Comparison of ENCODE assay signal across 9 mouse cellular contexts in genomic region chr16:18108221-18108966, GRCm38 (mm10). TPM values are rescaled to one million over a fixed set of nuclear protein-coding genes. Genes with fewer than 3 reads are reported as not detected.
DNase-seq lines count a peak whose midpoint lies in the region; ATAC-seq and TF ChIP-seq lines count a peak whose summit lies in the region.
"Had no signal": no experiment of that assay in that cellular context is flagged by ENCODE, and none has a peak within 500 bp of the region (broad histone marks: within the 10 kb centered on the region; RNA-seq: fewer than 3 reads in every experiment).

No protein-coding gene starts in this region.

- H3K4me2 ChIP-seq in heart, postnatal 0 days (ENCODE audit: low read depth, low read length): no peak overlapping the region
- H3K4me2 ChIP-seq in liver, postnatal 0 days (ENCODE audit: low read depth, low read length): no peak overlapping the region
- no peak overlapping the region for H3K4me2 ChIP-seq in neural tube, embryonic 13.5 days
- H3K4me2 ChIP-seq: limb, embryonic 15.5 days had no signal

- H3K9ac ChIP-seq in heart, postnatal 0 days (replicated peaks; ENCODE audit: low read depth, low read length): no peak overlapping the region
- H3K9ac ChIP-seq in liver, postnatal 0 days (replicated peaks): no peak overlapping the region
- H3K9ac ChIP-seq in neural tube, embryonic 13.5 days: no peak overlapping the region
- H3K9ac ChIP-seq: limb, embryonic 15.5 days had no signal

- TF ChIP-seq EP300 in heart, postnatal 0 days (IDR thresholded peaks at IDR 0.05; ENCODE audit: low read depth): no peak
- no peak for TF ChIP-seq EP300 in liver, postnatal 0 days (IDR thresholded peaks at IDR 0.05; ENCODE audit: low read depth)

- no peak overlapping the region for H3K4me3 ChIP-seq in embryonic facial prominence, embryonic 10.5 days
- H3K4me3 ChIP-seq in heart, postnatal 0 days (ENCODE audit: low read depth, low read length): no peak overlapping the region
- H3K4me3 ChIP-seq in liver, postnatal 0 days (ENCODE audit: low read depth, low read length): no peak overlapping the region
- H3K4me3 ChIP-seq in neural tube, embryonic 13.5 days: no peak overlapping the region
- H3K4me3 ChIP-seq: limb, embryonic 15.5 days had no signal

- 58% methylated on average over 5 of the region's 5 CpGs for WGBS in embryonic facial prominence, embryonic 10.5 days
- 50% methylated on average over 5 of the region's 5 CpGs for WGBS in heart, postnatal 0 days
- 43% methylated on average over 5 of the region's 5 CpGs for WGBS in liver, postnatal 0 days (ENCODE audit: insufficient replicate concordance)
- WGBS in neural tube, embryonic 13.5 days: 52% methylated on average over 5 of the region's 5 CpGs

- no peak overlapping the region for H3K27ac ChIP-seq in embryonic facial prominence, embryonic 10.5 days (replicated peaks)
- H3K27ac ChIP-seq in heart, postnatal 0 days (ENCODE audit: low read depth): no peak overlapping the region
- H3K27ac ChIP-seq in liver, postnatal 0 days (ENCODE audit: low read depth): no peak overlapping the region
- H3K27ac ChIP-seq in neural tube, embryonic 13.5 days (replicated peaks): no peak overlapping the region
- H3K27ac ChIP-seq: limb, embryonic 15.5 days had no signal

- peak; percentile 81 for DNase-seq in 3T3-L1 (ENCODE audit: low read depth, low spot score)
- peak; percentile 70 to 73 for DNase-seq in adrenal gland, adult 18-20 months (ENCODE audit: low spot score in 2 of 2)
- DNase-seq in embryonic facial prominence, embryonic 10.5 days (ENCODE audit: low spot score): peak; percentile 61
- DNase-seq in heart, postnatal 0 days (ENCODE audit: low spot score): peak; percentile 20
- peak; percentile 83 for DNase-seq in kidney, postnatal 14 days
- DNase-seq in liver, postnatal 0 days: peak; percentile 79
- DNase-seq in thymus, postnatal 36 days: peak; percentile 48 to 49

- H3K27me3 ChIP-seq in embryonic facial prominence, embryonic 10.5 days (replicated peaks; ENCODE audit: low read depth, poor library complexity, severe bottlenecking): no peaks in the 10 kb centered on the region
- H3K27me3 ChIP-seq in heart, postnatal 0 days (ENCODE audit: control insufficient read depth, insufficient read depth, low read length): no peaks in the 10 kb centered on the region
- no peaks in the 10 kb centered on the region for H3K27me3 ChIP-seq in liver, postnatal 0 days (ENCODE audit: insufficient read depth, low read length)
- H3K27me3 ChIP-seq in neural tube, embryonic 13.5 days: no peaks in the 10 kb centered on the region
- H3K27me3 ChIP-seq: limb, embryonic 15.5 days had no signal

- H3K4me1 ChIP-seq in embryonic facial prominence, embryonic 10.5 days: peaks cover 11% of the 10 kb centered on the region
- H3K4me1 ChIP-seq in heart, postnatal 0 days (ENCODE audit: control insufficient read depth, insufficient read depth): peaks cover 12% of the 10 kb centered on the region
- no peaks in the 10 kb centered on the region for H3K4me1 ChIP-seq in liver, postnatal 0 days (ENCODE audit: insufficient read depth)
- no peaks in the 10 kb centered on the region for H3K4me1 ChIP-seq in neural tube, embryonic 13.5 days (replicated peaks)

- TF ChIP-seq CTCF in heart, postnatal 0 days (IDR thresholded peaks at IDR 0.05; ENCODE audit: low read depth): peak; percentile 72
- TF ChIP-seq CTCF in liver, postnatal 0 days (IDR thresholded peaks at IDR 0.05; ENCODE audit: low read depth): peak; percentile 86

- no peaks in the 10 kb centered on the region for H3K36me3 ChIP-seq in embryonic facial prominence, embryonic 10.5 days (replicated peaks)
- H3K36me3 ChIP-seq in heart, postnatal 0 days (replicated peaks; ENCODE audit: control insufficient read depth, insufficient read depth, low read length): no peaks in the 10 kb centered on the region
- no peaks in the 10 kb centered on the region for H3K36me3 ChIP-seq in liver, postnatal 0 days (replicated peaks; ENCODE audit: insufficient read depth, low read length)
- no peaks in the 10 kb centered on the region for H3K36me3 ChIP-seq in neural tube, embryonic 13.5 days
- H3K36me3 ChIP-seq: limb, embryonic 15.5 days had no signal

- H3K9me3 ChIP-seq in embryonic facial prominence, embryonic 10.5 days: peaks cover 8% of the 10 kb centered on the region; the same call in 1 of the 2 replicates
- H3K9me3 ChIP-seq in heart, postnatal 0 days (replicated peaks; ENCODE audit: control insufficient read depth, low read length): 0 out of 2 replicates have a peak, but pooled peaks cover 7% of the 10 kb centered on the region
- no peaks in the 10 kb centered on the region; the same call in 1 of the 2 replicates for H3K9me3 ChIP-seq in liver, postnatal 0 days (ENCODE audit: low read length)
- no peaks in the 10 kb centered on the region for H3K9me3 ChIP-seq in neural tube, embryonic 13.5 days
- H3K9me3 ChIP-seq: limb, embryonic 15.5 days had no signal

- peak; percentile 69; the same call in 1 of the 2 replicates for ATAC-seq in heart, postnatal 0 days (ENCODE audit: insufficient read depth, low read depth)
- peak; percentile 91 for ATAC-seq in liver, postnatal 0 days
- ATAC-seq in neural tube, embryonic 13.5 days (ENCODE audit: low read depth): peak; percentile 77

RNA-seq across cellular contexts. Expression of gene Prodh, which starts 18.4 kb away (rescaled TPM):
- 10 to 100 TPM; 18.5 to 53.8 TPM for total RNA-seq in adrenal gland, adult 18-20 months (2021)
- polyA plus RNA-seq in embryonic facial prominence, embryonic 10.5 days (2016; fragmentation: Nextera tagmentation; extraction: Ambion mirVana): 16.2 and 16.9 TPM in 2 replicates
- 9.5 and 24.4 TPM in 2 replicates for total RNA-seq in heart, postnatal 0 days (2014; rRNA removed; ENCODE audit: low replicate concordance)
- 4.2 and 5.5 TPM in 2 replicates for polyA plus RNA-seq in heart, postnatal 0 days (2015; fragmentation: Nextera tagmentation; extraction: Ambion mirVana)
- polyA plus RNA-seq in liver, postnatal 0 days (2015; fragmentation: Nextera tagmentation; extraction: Ambion mirVana): 2.9 and 3.0 TPM in 2 replicates
- 3.2 and 4.7 TPM in 2 replicates for polyA plus RNA-seq in neural tube, embryonic 13.5 days (2015; fragmentation: Nextera tagmentation; extraction: Ambion mirVana)

RNA-seq across cellular contexts. Expression of gene Rtn4r, which starts 19.0 kb away (rescaled TPM):
- total RNA-seq in adrenal gland, adult 18-20 months (2021): under 1 TPM; 0.20 to 0.26 TPM
- 0.87 and 1.4 TPM in 2 replicates for polyA plus RNA-seq in embryonic facial prominence, embryonic 10.5 days (2016; fragmentation: Nextera tagmentation; extraction: Ambion mirVana)
- total RNA-seq in heart, postnatal 0 days (2014; rRNA removed; ENCODE audit: low replicate concordance): 1.9 and 6.3 TPM in 2 replicates
- polyA plus RNA-seq in heart, postnatal 0 days (2015; fragmentation: Nextera tagmentation; extraction: Ambion mirVana): 0.34 and 1.5 TPM in 2 replicates
- polyA plus RNA-seq in liver, postnatal 0 days (2015; fragmentation: Nextera tagmentation; extraction: Ambion mirVana): 0.15 and 0.21 TPM in 2 replicates
- 19.6 and 23.9 TPM in 2 replicates for polyA plus RNA-seq in neural tube, embryonic 13.5 days (2015; fragmentation: Nextera tagmentation; extraction: Ambion mirVana)

RNA-seq across cellular contexts. Expression of gene Dgcr6, which starts 55.7 kb away (rescaled TPM):
- 10 to 100 TPM; 79.7 to 83.3 TPM for total RNA-seq in adrenal gland, adult 18-20 months (2021)
- 151 and 165 TPM in 2 replicates for polyA plus RNA-seq in embryonic facial prominence, embryonic 10.5 days (2016; fragmentation: Nextera tagmentation; extraction: Ambion mirVana)
- total RNA-seq in heart, postnatal 0 days (2014; rRNA removed; ENCODE audit: low replicate concordance): 23.0 and 36.6 TPM in 2 replicates
- polyA plus RNA-seq in heart, postnatal 0 days (2015; fragmentation: Nextera tagmentation; extraction: Ambion mirVana): 83.5 and 94.3 TPM in 2 replicates
- 23.2 and 24.4 TPM in 2 replicates for polyA plus RNA-seq in liver, postnatal 0 days (2015; fragmentation: Nextera tagmentation; extraction: Ambion mirVana)
- polyA plus RNA-seq in neural tube, embryonic 13.5 days (2015; fragmentation: Nextera tagmentation; extraction: Ambion mirVana): 170 and 172 TPM in 2 replicates

Comparison
In these comparisons a context has a peak if more than half of its experiments do, and no peak if none do; other contexts are left out.
1. DNase-seq: peak in every context shown above with its lines; median percentile 83 in kidney, postnatal 14 days; 81 in 3T3-L1; 79 in liver, postnatal 0 days; 72 in adrenal gland, adult 18-20 months; 61 in embryonic facial prominence, embryonic 10.5 days; 48 in thymus, postnatal 36 days; 20 in heart, postnatal 0 days.